Mouse (Mus musculus) cortical plate, adult 2 months (tissue): ENCODE results near the gene Nap1l5. TPM values are rescaled to one million over a fixed set of nuclear protein-coding genes. Genes with fewer than 3 reads are reported as not detected.

Experiments used
- H3K27ac ChIP-seq: fragments of 200-500 bp; 2 replicates; pipeline ENCODE4 v1.5.1; 2012; ENCODE audit warnings: low read length, control low read depth, inconsistent platforms; ENCODE audit not compliant: insufficient read depth
- H3K4me1 ChIP-seq: fragments of 200-500 bp; 2 replicates; pipeline ENCODE4 v1.6.1; 2011; ENCODE audit warnings: low read length; ENCODE audit not compliant: control insufficient read depth, insufficient read depth
- H3K4me3 ChIP-seq: fragments of 200-500 bp; 2 replicates; pipeline ENCODE4 v1.5.1; 2011; ENCODE audit warnings: mild to moderate bottlenecking, low read length, control low read depth; ENCODE audit not compliant: insufficient read depth
- CTCF ChIP-seq: fragments of 200-500 bp; IDR thresholded peaks from 2 replicates; pipeline ENCODE4 v1.5.1; 2011; ENCODE audit warnings: mild to moderate bottlenecking, control low read depth, low read length; ENCODE audit not compliant: insufficient read depth; ENCODE audit errors: extremely low read depth
- POLR2A ChIP-seq: fragments of 200-500 bp; IDR thresholded peaks from 2 replicates; pipeline ENCODE4 v1.6.1; 2011; ENCODE audit warnings: mild to moderate bottlenecking, low read length, control low read depth; ENCODE audit not compliant: insufficient read depth; ENCODE audit errors: extremely low read depth
- polyA plus RNA-seq: library from polyadenylated mRNA; depleted of rRNA; stranded (reverse); fragments of >200 nt; gene quantifications from 2 replicates; pipeline ENCODE4 v1.2.3, GENCODE M21; 2012

Nap1l5 gene
- polyA plus RNA-seq, 1 experiment, result 332 TPM

DNA sequence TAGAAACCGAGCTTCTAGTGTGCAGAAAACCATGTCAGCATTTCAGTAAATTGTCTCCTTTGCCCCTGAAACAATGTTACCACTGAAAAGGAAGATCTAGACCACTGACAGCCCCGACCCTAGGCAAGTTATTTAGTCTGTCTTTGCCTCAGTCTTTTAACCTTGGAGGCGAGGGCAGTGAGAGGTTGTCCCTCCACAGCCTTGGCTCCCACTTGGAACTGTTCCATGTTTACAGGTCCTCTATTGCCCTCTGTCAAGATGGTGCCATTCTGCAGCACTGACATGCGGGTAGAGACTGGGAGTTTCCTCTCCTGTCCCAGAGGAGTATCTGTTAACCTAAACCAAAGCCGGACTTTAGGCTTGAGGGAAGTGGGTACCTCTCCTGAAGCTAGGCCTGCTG is 6.0 kb upstream of the Nap1l5 start:
- H3K4me1 ChIP-seq, result 0 out of 2 replicates have a peak, but pooled peaks cover 1% of the 10 kb centered on the region
- TF ChIP-seq CTCF, result no peak
- no peak for TF ChIP-seq POLR2A
- H3K4me3 ChIP-seq, result no peak overlapping the region
- no peak overlapping the region for H3K27ac ChIP-seq

DNA sequence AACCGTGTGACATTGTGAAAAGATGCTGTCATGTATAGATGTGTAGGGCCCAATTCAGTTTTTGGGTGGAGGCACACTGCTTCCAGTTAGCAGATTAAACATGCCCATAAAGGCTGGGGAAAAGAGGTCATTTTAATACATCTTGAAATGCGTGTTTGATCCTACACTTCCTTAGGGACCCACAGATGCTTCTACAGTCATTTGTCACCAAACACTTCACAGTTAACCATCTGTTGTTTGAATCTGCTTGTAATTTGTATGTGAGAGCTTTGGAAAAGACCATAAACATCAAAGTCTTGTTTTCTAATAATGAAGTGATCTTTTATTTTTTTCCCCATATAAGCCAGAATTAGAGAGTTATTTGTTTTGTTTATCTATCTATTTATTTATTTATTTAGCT is 915 bp upstream of the Nap1l5 start:
- Histone ChIP-seq H3K27ac (peak overlapping the region; percentile 88), H3K4me3 (peak overlapping the region; percentile 77; the same call in 1 of the 2 replicates), H3K4me1 (peaks cover 2% of the 10 kb centered on the region)
- TF ChIP-seq POLR2A, result no peak
- no peak for TF ChIP-seq CTCF

DNA sequence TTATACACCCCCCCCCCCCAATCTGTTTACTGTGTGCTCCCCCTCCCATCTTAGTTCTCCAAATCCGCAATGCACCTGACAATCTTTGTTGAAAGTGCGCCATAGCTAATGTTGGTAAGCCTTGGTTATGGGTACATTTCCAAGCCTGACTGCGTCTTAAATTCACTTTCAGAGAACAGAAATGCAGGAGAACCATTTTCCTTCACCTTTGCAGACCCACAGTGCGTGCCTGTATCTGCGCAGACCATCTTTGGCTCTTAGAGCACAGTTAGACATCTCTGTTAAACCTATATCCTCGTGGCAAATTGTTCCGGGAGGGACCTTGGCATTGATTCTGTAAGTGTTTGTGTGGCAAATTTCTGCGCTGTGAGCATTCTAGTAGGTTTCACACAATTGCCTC is 460 bp upstream of the Nap1l5 start:
- TF ChIP-seq POLR2A (no peak), CTCF (no peak)
- Histone ChIP-seq H3K4me1 (peaks cover 2% of the 10 kb centered on the region), H3K4me3 (peak overlapping the region; percentile 77), H3K27ac (peak overlapping the region; percentile 88)

DNA sequence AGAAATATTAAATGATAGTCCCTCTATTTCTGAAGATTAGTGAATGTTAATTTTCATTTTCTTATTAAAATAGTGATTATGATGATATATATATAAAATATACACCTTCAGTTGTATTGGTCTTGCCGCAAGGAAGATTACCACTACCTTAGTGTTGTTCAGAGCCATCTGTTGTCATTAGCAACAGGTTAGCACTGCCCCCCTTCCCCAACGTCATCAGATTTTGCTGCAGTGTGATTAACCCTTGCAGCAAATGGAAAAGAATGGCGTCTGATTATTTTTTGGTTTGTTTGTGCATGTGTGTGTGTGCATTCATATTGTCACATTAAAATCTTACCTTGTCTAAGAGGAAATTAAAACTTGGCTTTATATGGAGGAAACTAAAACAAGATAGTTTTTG is 2.3 kb downstream of the Nap1l5 start:
- H3K27ac ChIP-seq, result no peak overlapping the region
- TF ChIP-seq CTCF (no peak), POLR2A (0 out of 2 replicates have a peak, but pooled peaks have one; percentile 4)
- H3K4me1 ChIP-seq, result peaks cover 2% of the 10 kb centered on the region
- peak overlapping the region; percentile 77; the same call in 1 of the 2 replicates for H3K4me3 ChIP-seq

DNA sequence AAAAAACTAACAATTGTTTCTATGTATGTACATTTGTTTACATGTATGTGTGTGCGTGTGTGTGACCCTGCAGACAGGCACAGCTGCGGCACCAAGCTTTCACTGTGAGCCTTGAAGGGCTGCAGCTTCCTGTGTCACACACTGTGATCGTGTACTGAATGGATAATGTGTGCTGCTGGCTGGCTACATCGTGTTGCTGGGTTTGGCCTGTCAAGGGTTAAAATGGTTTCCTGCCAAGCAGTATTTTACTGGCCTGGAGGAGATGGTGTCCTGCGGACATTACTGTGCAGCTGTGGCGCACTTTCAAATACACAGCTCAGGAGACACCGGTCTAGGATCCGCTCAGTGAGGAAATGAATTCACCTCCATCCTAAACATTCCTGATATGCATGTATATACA is 3.7 kb downstream of the Nap1l5 start:
- Histone ChIP-seq H3K4me1 (peaks cover 2% of the 10 kb centered on the region), H3K4me3 (0 out of 2 replicates have a peak overlapping the region, but pooled peaks have one; percentile 2), H3K27ac (no peak overlapping the region)
- no peak for TF ChIP-seq POLR2A
- no peak for TF ChIP-seq CTCF

DNA sequence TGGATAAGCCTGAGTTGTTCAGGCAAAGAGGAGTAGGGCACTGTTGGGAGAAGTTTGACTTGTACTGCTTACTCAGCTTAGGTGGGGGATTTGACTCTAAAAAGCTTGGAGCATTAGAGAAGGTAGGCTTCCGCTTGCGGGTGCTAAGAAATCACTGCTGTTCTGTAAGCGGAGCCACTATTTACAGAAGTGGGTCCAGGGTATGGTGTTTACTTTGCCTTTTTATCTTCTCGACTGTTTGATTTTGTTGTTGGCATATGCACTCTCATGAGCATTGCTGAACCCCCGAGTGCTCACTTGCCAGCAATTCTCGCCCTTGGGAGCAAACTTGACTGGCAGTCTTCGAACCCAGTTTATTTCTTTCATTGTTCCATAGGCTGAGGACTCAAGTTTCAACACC is 6.3 kb downstream of the Nap1l5 start:
- no peak overlapping the region for H3K4me3 ChIP-seq
- no peak overlapping the region for H3K27ac ChIP-seq

DNA sequence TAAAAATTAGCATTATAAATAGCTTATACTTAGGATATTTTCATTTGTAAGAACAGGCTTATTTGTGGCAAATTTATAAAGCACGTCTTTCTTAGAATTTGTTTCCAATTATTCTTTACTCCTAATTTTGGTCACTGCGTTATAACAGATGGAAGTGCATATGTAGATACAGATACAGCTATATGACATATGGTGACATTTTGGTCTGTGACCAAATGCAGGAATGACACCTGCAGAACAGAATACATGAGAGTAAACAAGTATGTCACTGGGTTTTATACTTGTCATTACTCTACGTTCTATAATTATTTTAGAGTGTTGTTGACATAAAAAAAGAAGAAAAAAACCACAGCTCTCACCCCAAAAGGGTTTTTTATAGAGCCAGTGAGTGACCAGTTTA is 7.8 kb downstream of the Nap1l5 start:
- Histone ChIP-seq H3K4me1 (no peaks in the 10 kb centered on the region; the same call in 1 of the 2 replicates), H3K27ac (no peak overlapping the region), H3K4me3 (no peak overlapping the region)
- TF ChIP-seq CTCF (no peak), POLR2A (no peak)

More for the DNA sequence above, 6.3 kb downstream of the Nap1l5 start:
- H3K4me1 ChIP-seq, result no peaks in the 10 kb centered on the region; the same call in 1 of the 2 replicates
- no peak for TF ChIP-seq POLR2A
- TF ChIP-seq CTCF, result no peak

DNA sequence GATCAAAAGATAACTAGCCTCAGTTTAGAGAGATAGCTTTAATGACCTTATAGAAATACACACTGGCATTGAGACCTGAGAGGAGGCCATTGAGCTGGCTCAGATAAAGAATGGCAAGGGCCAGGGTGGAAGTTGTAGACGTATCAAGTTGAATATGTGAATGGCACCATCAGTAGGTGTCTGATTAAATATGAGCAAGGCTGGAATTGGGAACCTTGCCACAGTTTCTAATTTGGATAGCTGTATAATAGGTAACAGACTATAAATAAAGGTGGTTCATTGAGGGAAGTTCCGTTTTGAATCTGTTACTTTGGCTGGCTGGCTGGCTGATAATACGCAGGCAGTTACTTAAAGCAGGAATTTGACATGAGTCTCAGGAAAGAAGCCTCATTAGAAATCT is 10.2 kb downstream of the Nap1l5 start:
- H3K4me1 ChIP-seq, result no peaks in the 10 kb centered on the region; the same call in 1 of the 2 replicates
- no peak overlapping the region for H3K27ac ChIP-seq
- no peak overlapping the region for H3K4me3 ChIP-seq
- no peak for TF ChIP-seq POLR2A
- TF ChIP-seq CTCF, result no peak

DNA sequence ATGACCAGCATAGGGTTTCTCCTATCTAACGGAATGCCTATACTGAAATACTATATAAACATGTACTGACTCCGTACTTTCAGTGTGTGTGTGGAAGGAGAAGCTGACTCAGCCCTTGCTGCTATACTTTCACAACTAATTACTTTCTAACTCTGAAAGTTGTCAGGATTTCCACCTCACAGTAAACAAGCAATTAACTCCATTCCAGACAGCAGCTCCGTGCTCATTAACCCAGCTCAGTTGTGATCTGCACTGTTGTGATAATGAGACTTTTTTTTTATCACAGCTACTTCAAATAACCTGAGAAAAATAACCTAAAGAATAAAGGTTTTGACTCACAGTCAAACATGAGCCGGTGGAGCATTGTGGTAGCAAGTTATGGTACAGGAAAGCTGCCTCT is 11.9 kb downstream of the Nap1l5 start:
- TF ChIP-seq POLR2A (no peak), CTCF (no peak)
- H3K4me1 ChIP-seq, result no peaks in the 10 kb centered on the region; the same call in 1 of the 2 replicates
- no peak overlapping the region for H3K4me3 ChIP-seq
- no peak overlapping the region for H3K27ac ChIP-seq

DNA sequence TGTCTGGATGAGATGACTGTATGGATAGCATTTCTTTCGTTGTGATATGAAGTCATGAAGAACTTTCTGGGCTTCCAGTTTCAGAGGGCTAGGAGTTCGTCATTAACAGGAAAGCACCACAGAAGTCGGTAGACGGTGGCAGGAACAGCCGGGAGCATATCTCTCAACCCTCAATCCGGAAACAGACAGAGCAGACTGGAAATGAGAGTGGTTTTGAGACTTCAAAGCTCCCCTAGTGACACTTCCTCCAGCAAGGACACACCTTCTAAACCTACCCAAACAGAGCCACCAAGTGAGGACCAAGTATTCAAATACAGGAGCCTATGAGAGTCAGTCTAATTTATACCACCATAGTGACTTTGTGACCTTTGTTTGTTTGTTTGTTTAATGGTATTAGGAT is 13.6 kb downstream of the Nap1l5 start:
- no peak overlapping the region for H3K4me3 ChIP-seq
- TF ChIP-seq CTCF, result no peak
- TF ChIP-seq POLR2A, result no peak
- H3K27ac ChIP-seq, result no peak overlapping the region
- no peaks in the 10 kb centered on the region for H3K4me1 ChIP-seq

DNA sequence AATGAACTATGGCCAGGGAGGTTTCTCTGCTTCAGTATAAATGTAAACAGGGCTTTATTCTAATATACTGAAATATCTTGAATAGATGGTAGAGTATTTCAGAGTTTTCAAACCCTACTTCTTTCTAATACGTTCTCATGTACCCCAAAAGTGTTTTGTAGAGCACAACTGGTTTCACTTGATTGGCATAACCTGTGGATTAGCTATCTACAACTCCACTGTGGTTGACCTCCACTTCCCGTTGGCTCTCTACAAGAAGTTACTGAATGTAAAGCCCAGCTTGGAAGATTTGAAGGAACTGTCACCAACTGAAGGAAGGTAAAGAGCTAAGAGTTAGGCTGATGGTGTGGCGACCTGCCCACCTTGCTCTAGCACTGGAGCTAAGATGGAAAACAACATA is 17.0 kb downstream of the Nap1l5 start:
- H3K4me1 ChIP-seq, result no peaks in the 10 kb centered on the region
- TF ChIP-seq CTCF (no peak), POLR2A (no peak)
- no peak overlapping the region for H3K27ac ChIP-seq
- no peak overlapping the region for H3K4me3 ChIP-seq
